Mouse (Mus musculus) G1E (cell line): ENCODE measurements around the gene Inha. TPM values are rescaled to one million over a fixed set of nuclear protein-coding genes. Genes with fewer than 3 reads are reported as not detected.

Source experiments
- ATAC-seq: 2 replicates; pipeline ENCODE4 v1.8.0; 2016; ENCODE audit warnings: mild to moderate bottlenecking; ENCODE audit not compliant: insufficient number of reproducible peaks, poor library complexity, low FRiP score, severe bottlenecking; ENCODE audit errors: extremely low read depth
- DNase-seq: peaks from one replicate; pipeline ENCODE4 v3.0.0; 2012; ENCODE audit warnings: low spot score
- H3K27me3 ChIP-seq: 2 replicates; pipeline ENCODE4 v1.6.1; 2012; ENCODE audit warnings: mild to moderate bottlenecking, low read length, inconsistent platforms; ENCODE audit not compliant: insufficient read depth
- H3K36me3 ChIP-seq: replicated peaks from 2 replicates; pipeline ENCODE3; 2012; ENCODE audit warnings: mild to moderate bottlenecking, inconsistent platforms
- H3K4me1 ChIP-seq: 2 replicates; pipeline ENCODE4 v1.6.1; 2012; ENCODE audit warnings: low read depth, low read length, inconsistent platforms, mixed read lengths; ENCODE audit not compliant: insufficient read depth
- H3K4me3 ChIP-seq: 2 replicates; pipeline ENCODE4 v1.5.1; 2012; ENCODE audit warnings: low read depth, mild to moderate bottlenecking, inconsistent platforms, low read length, moderate library complexity, mixed read lengths
- H3K9me3 ChIP-seq: replicated peaks from 2 replicates; pipeline ENCODE4 v1.6.1; 2012; ENCODE audit warnings: inconsistent platforms
- CTCF ChIP-seq: IDR thresholded peaks from 2 replicates; pipeline ENCODE4 v1.5.1; 2012; ENCODE audit warnings: low read depth, low read length, inconsistent platforms, mixed read lengths
- GATA1 ChIP-seq: IDR thresholded peaks from 2 replicates; pipeline ENCODE4 v1.6.1; 2012; ENCODE audit warnings: borderline replicate concordance, low read length, inconsistent platforms, mixed read lengths
- GATA2 ChIP-seq: IDR thresholded peaks from 2 replicates; pipeline ENCODE4 v1.6.1; 2012; ENCODE audit warnings: low read depth, low read length, inconsistent platforms, borderline replicate concordance
- POLR2AphosphoS5 ChIP-seq: IDR thresholded peaks from 2 replicates; pipeline ENCODE4 v1.6.1; 2012; ENCODE audit warnings: low read depth, low read length, inconsistent platforms; ENCODE audit not compliant: insufficient replicate concordance
- TAL1 ChIP-seq: conservative IDR thresholded peaks from 2 replicates; pipeline ENCODE4 v1.6.1; 2012; ENCODE audit warnings: low read depth, low read length, inconsistent platforms, mixed read lengths
- polyA plus RNA-seq: library from polyadenylated mRNA; stranded (reverse); fragments of >175 nt; gene quantifications from 2 replicates; pipeline ENCODE4 v1.2.3, GENCODE M21; 2012
- total RNA-seq, 2 experiments: library from RNA; stranded (forward) in 1 of 2; stranded (reverse) in 1 of 2; fragments of 200-1000 nt in 1 of 2; fragments of >200 nt in 1 of 2; fragmentation: Nextera tagmentation in 1 of 2; gene quantifications; 2 replicates each; pipeline ENCODE4 v1.2.3; 2014 to 2017

Gene Inha
- not detected in 2 replicates for total RNA-seq (2014; fragmentation: Nextera tagmentation)
- total RNA-seq (2017): not detected in 2 replicates
- not detected in 2 replicates for polyA plus RNA-seq

- no peaks in the 10 kb centered on the region for H3K36me3 ChIP-seq
- H3K27me3 ChIP-seq: peaks cover 35% of the 10 kb centered on the region; the same call in 1 of the 2 replicates
- H3K4me3 ChIP-seq: no peak within 1 kb of the TSS
Observed at GRCm38 (mm10) chr1:75507006-75507405, at the start of gene Inha. Gene Inha (plus strand): TSS chr1:75507077.

GRCm38 (mm10) chr1:75457710-75458024 lies 49.2 kb upstream of the Inha start:
- DNase-seq (no peak), ATAC-seq (no peak)
- TF ChIP-seq CTCF (no peak), TAL1 (no peak), POLR2AphosphoS5 (no peak), GATA2 (no peak), GATA1 (no peak)
- Histone ChIP-seq H3K4me3 (peak overlapping the region; percentile 70; the same call in 1 of the 2 replicates), H3K9me3 (peaks cover 4% of the 10 kb centered on the region), H3K27me3 (peaks cover 70% of the 10 kb centered on the region), H3K36me3 (no peaks in the 10 kb centered on the region), H3K4me1 (peaks cover 87% of the 10 kb centered on the region)

More at GRCm38 (mm10) chr1:75507006-75507405, at the start of gene Inha:
- H3K9me3 ChIP-seq: peaks cover 10% of the 10 kb centered on the region
- no peak for DNase-seq
- H3K4me1 ChIP-seq: no peaks in the 10 kb centered on the region; the same call in 1 of the 2 replicates
- TF ChIP-seq GATA1: no peak
- TF ChIP-seq GATA2: no peak
- no peak for TF ChIP-seq CTCF
- TF ChIP-seq POLR2AphosphoS5: no peak
- no peak for TF ChIP-seq TAL1
- ATAC-seq: no peak

- peak overlapping the region; percentile 70 for H3K4me3 ChIP-seq
- TF ChIP-seq GATA1 (no peak), GATA2 (no peak), POLR2AphosphoS5 (no peak), TAL1 (no peak), CTCF (no peak)
- ATAC-seq (no peak), DNase-seq (no peak)
- H3K4me1 ChIP-seq: peaks cover 87% of the 10 kb centered on the region
- H3K9me3 ChIP-seq: peaks cover 4% of the 10 kb centered on the region
- H3K27me3 ChIP-seq: peaks cover 64% of the 10 kb centered on the region
- H3K36me3 ChIP-seq: no peaks in the 10 kb centered on the region
Observed at GRCm38 (mm10) chr1:75458025-75458788, 48.7 kb upstream of the Inha start.

- Histone ChIP-seq H3K4me1 (peaks cover 87% of the 10 kb centered on the region), H3K9me3 (peaks cover 4% of the 10 kb centered on the region), H3K27me3 (peaks cover 57% of the 10 kb centered on the region), H3K36me3 (no peaks in the 10 kb centered on the region), H3K4me3 (peak overlapping the region; percentile 70)
- TF ChIP-seq TAL1 (no peak), GATA2 (no peak), POLR2AphosphoS5 (no peak), GATA1 (no peak), CTCF (no peak)
- DNase-seq (no peak), ATAC-seq (no peak)
Observed at GRCm38 (mm10) chr1:75458789-75459684, 47.8 kb upstream of the Inha start.

- TF ChIP-seq GATA2 (no peak), TAL1 (no peak), GATA1 (no peak), CTCF (no peak), POLR2AphosphoS5 (no peak)
- peaks cover 88% of the 10 kb centered on the region for H3K4me1 ChIP-seq
Observed at GRCm38 (mm10) chr1:75460297-75460696, 46.6 kb upstream of the Inha start.

GRCm38 (mm10) chr1:75462636-75463035 lies 44.2 kb upstream of the Inha start:
- Histone ChIP-seq H3K27me3 (peaks cover 39% of the 10 kb centered on the region), H3K36me3 (no peaks in the 10 kb centered on the region), H3K4me1 (peaks cover 88% of the 10 kb centered on the region), H3K9me3 (peaks cover 4% of the 10 kb centered on the region), H3K4me3 (peak overlapping the region; percentile 53; the same call in 1 of the 2 replicates)
- ATAC-seq: peak; percentile 71
- DNase-seq: peak; percentile 88
- no peak for TF ChIP-seq GATA1
- TF ChIP-seq TAL1: peak; percentile 73; the same call in 1 of the 2 replicates

More at GRCm38 (mm10) chr1:75460297-75460696, 46.6 kb upstream of the Inha start:
- H3K36me3 ChIP-seq: no peaks in the 10 kb centered on the region
- H3K27me3 ChIP-seq: peaks cover 48% of the 10 kb centered on the region
- ATAC-seq (no peak), DNase-seq (no peak)
- peaks cover 4% of the 10 kb centered on the region for H3K9me3 ChIP-seq
- H3K4me3 ChIP-seq: peak overlapping the region; percentile 14; the same call in 1 of the 2 replicates
